Mouse (Mus musculus) heart, embryonic 10.5 days (tissue): Measurements from ENCODE around the gene Khdc3. TPM values are rescaled to one million over a fixed set of nuclear protein-coding genes. Genes with fewer than 3 reads are reported as not detected.

Experiments used
- DNase-seq: peaks from one replicate; pipeline ENCODE4 v3.0.0-alpha.2; 2017; ENCODE audit warnings: low spot score
- H3K27ac ChIP-seq: fragments of 300-500 bp; sonication (generic); 2 replicates; pipeline ENCODE4 v1.5.1; 2016; ENCODE audit warnings: mild to moderate bottlenecking
- H3K27me3 ChIP-seq: fragments of 300-500 bp; sonication (generic); 2 replicates; pipeline ENCODE4 v1.6.1; 2016; ENCODE audit warnings: mild to moderate bottlenecking; ENCODE audit not compliant: poor library complexity, insufficient read depth, severe bottlenecking
- H3K36me3 ChIP-seq: fragments of 300-500 bp; sonication (generic); 2 replicates; pipeline ENCODE4 v1.6.1; 2016; ENCODE audit warnings: mild to moderate bottlenecking, moderate library complexity
- H3K4me1 ChIP-seq: fragments of 300-500 bp; sonication (generic); 2 replicates; pipeline ENCODE4 v1.6.1; 2016; ENCODE audit warnings: mild to moderate bottlenecking
- H3K4me3 ChIP-seq: fragments of 300-500 bp; sonication (generic); 2 replicates; pipeline ENCODE4 v1.5.1; 2016; ENCODE audit warnings: mild to moderate bottlenecking, moderate library complexity
- H3K9me3 ChIP-seq: fragments of 300-500 bp; sonication (generic); 2 replicates; pipeline ENCODE4 v1.6.1; 2016; ENCODE audit warnings: mild to moderate bottlenecking, moderate library complexity
- WGBS: fragments of 180-500 bp; shearing (Covaris S2); methylation state at CpG from one replicate; pipeline ENCODE4 v1.1.7; 2016; 5-methylcytosine and 5-hydroxymethylcytosine counted together
- polyA plus RNA-seq: library from polyadenylated mRNA; unstranded; fragments of >200 nt; fragmentation: Nextera tagmentation; extraction: Ambion mirVana; gene quantifications from 2 replicates; pipeline ENCODE4 v1.2.1, GENCODE M21; 2016

Gene Khdc3
- polyA plus RNA-seq, 1 experiment from 2014 or later, result not detected

- 70% methylated on average over 6 of the region's 6 CpGs for whole genome bisulfite sequencing
- DNase-seq, result no peak
- no peaks in the 10 kb centered on the region for H3K9me3 ChIP-seq
Observed at GRCm38 (mm10) chr9:73083956-73084355, 17.7 kb upstream of the Khdc3 start.

GRCm38 (mm10) chr9:73085845-73086244 lies 15.8 kb upstream of the Khdc3 start:
- Histone ChIP-seq H3K4me3 (no peak overlapping the region), H3K27me3 (peaks cover 16% of the 10 kb centered on the region; the same call in 1 of the 2 replicates), H3K36me3 (no peaks in the 10 kb centered on the region), H3K9me3 (no peaks in the 10 kb centered on the region), H3K27ac (no peak overlapping the region), H3K4me1 (peaks cover 8% of the 10 kb centered on the region; the same call in 1 of the 2 replicates)
- 47% methylated on average over 6 of the region's 6 CpGs for WGBS
- DNase-seq, result no peak

More at GRCm38 (mm10) chr9:73083956-73084355, 17.7 kb upstream of the Khdc3 start:
- Histone ChIP-seq H3K27me3 (peaks cover 11% of the 10 kb centered on the region; the same call in 1 of the 2 replicates), H3K4me3 (no peak overlapping the region), H3K4me1 (peaks cover 8% of the 10 kb centered on the region; the same call in 1 of the 2 replicates), H3K36me3 (no peaks in the 10 kb centered on the region), H3K27ac (no peak overlapping the region)

- peaks cover 16% of the 10 kb centered on the region; the same call in 1 of the 2 replicates for H3K27me3 ChIP-seq
- no peak overlapping the region for H3K27ac ChIP-seq
- no peaks in the 10 kb centered on the region for H3K36me3 ChIP-seq
- H3K4me1 ChIP-seq, result peaks cover 8% of the 10 kb centered on the region; the same call in 1 of the 2 replicates
- 64% methylated on average over 8 of the region's 8 CpGs for WGBS
- no peak overlapping the region for H3K4me3 ChIP-seq
- no peaks in the 10 kb centered on the region for H3K9me3 ChIP-seq
- no peak for DNase-seq
Observed at GRCm38 (mm10) chr9:73087121-73087520, 14.5 kb upstream of the Khdc3 start.

GRCm38 (mm10) chr9:73087581-73087980 lies 14.1 kb upstream of the Khdc3 start:
- 69% methylated on average over 5 of the region's 5 CpGs for WGBS
- no peak for DNase-seq
- H3K36me3 ChIP-seq, result no peaks in the 10 kb centered on the region
- H3K4me3 ChIP-seq, result no peak overlapping the region
- H3K27me3 ChIP-seq, result peaks cover 16% of the 10 kb centered on the region; the same call in 1 of the 2 replicates
- H3K9me3 ChIP-seq, result no peaks in the 10 kb centered on the region
- H3K27ac ChIP-seq, result no peak overlapping the region
- H3K4me1 ChIP-seq, result peaks cover 8% of the 10 kb centered on the region; the same call in 1 of the 2 replicates

GRCm38 (mm10) chr9:73089222-73089920 lies 12.3 kb upstream of the Khdc3 start:
- no peak for DNase-seq

GRCm38 (mm10) chr9:73090121-73090520 lies 11.5 kb upstream of the Khdc3 start:
- no peak overlapping the region for H3K27ac ChIP-seq
- H3K27me3 ChIP-seq, result peaks cover 18% of the 10 kb centered on the region; the same call in 1 of the 2 replicates
- no peak overlapping the region for H3K4me3 ChIP-seq
- DNase-seq, result no peak
- H3K4me1 ChIP-seq, result peaks cover 8% of the 10 kb centered on the region; the same call in 1 of the 2 replicates
- no peaks in the 10 kb centered on the region for H3K36me3 ChIP-seq
- no peaks in the 10 kb centered on the region for H3K9me3 ChIP-seq
- whole genome bisulfite sequencing, result 77% methylated on average over 10 of the region's 10 CpGs

More at GRCm38 (mm10) chr9:73089222-73089920, 12.3 kb upstream of the Khdc3 start:
- Histone ChIP-seq H3K4me3 (no peak overlapping the region), H3K9me3 (no peaks in the 10 kb centered on the region), H3K27ac (no peak overlapping the region), H3K4me1 (peaks cover 8% of the 10 kb centered on the region; the same call in 1 of the 2 replicates), H3K27me3 (peaks cover 16% of the 10 kb centered on the region; the same call in 1 of the 2 replicates), H3K36me3 (no peaks in the 10 kb centered on the region)
- 66% methylated on average over 16 of the region's 16 CpGs for WGBS

- H3K4me3 ChIP-seq, result no peak overlapping the region
- peaks cover 29% of the 10 kb centered on the region; the same call in 1 of the 2 replicates for H3K27me3 ChIP-seq
- H3K4me1 ChIP-seq, result no peaks in the 10 kb centered on the region
- H3K27ac ChIP-seq, result no peak overlapping the region
- H3K9me3 ChIP-seq, result no peaks in the 10 kb centered on the region
- H3K36me3 ChIP-seq, result no peaks in the 10 kb centered on the region
- DNase-seq, result no peak
- 0% methylated on average over 1 of the region's 1 CpGs for WGBS
Observed at GRCm38 (mm10) chr9:73091747-73092146, 9.9 kb upstream of the Khdc3 start.

GRCm38 (mm10) chr9:73094580-73094979 lies 7.1 kb upstream of the Khdc3 start:
- Histone ChIP-seq H3K4me3 (no peak overlapping the region), H3K4me1 (no peaks in the 10 kb centered on the region), H3K9me3 (no peaks in the 10 kb centered on the region), H3K27ac (no peak overlapping the region), H3K36me3 (no peaks in the 10 kb centered on the region), H3K27me3 (peaks cover 12% of the 10 kb centered on the region; the same call in 1 of the 2 replicates)
- 52% methylated on average over 17 of the region's 17 CpGs for WGBS
- no peak for DNase-seq

GRCm38 (mm10) chr9:73097898-73098297 lies 3.7 kb upstream of the Khdc3 start:
- WGBS, result 78% methylated on average over 2 of the region's 2 CpGs
- Histone ChIP-seq H3K27ac (no peak overlapping the region), H3K4me3 (no peak overlapping the region), H3K9me3 (no peaks in the 10 kb centered on the region), H3K36me3 (no peaks in the 10 kb centered on the region), H3K27me3 (peaks cover 32% of the 10 kb centered on the region), H3K4me1 (no peaks in the 10 kb centered on the region)
- no peak for DNase-seq

- DNase-seq, result no peak
- Histone ChIP-seq H3K4me1 (peaks cover 9% of the 10 kb centered on the region), H3K9me3 (no peaks in the 10 kb centered on the region), H3K36me3 (no peaks in the 10 kb centered on the region), H3K27ac (peak within 1 kb of the TSS; percentile 71), H3K4me3 (peak within 1 kb of the TSS; percentile 63), H3K27me3 (peaks cover 59% of the 10 kb centered on the region)
- 80% methylated on average over 4 of the region's 4 CpGs for WGBS
Observed at GRCm38 (mm10) chr9:73102181-73102580, 545 bp downstream of the Khdc3 start, which contains the start of gene Gm20509. Gene Gm20509, plus strand, starts transcription at chr9:73102470.

- peak; percentile 80 for DNase-seq
- H3K9me3 ChIP-seq, result no peaks in the 10 kb centered on the region
- peaks cover 59% of the 10 kb centered on the region for H3K27me3 ChIP-seq
- peak overlapping the region; percentile 71 for H3K27ac ChIP-seq
- H3K36me3 ChIP-seq, result no peaks in the 10 kb centered on the region
- peaks cover 9% of the 10 kb centered on the region for H3K4me1 ChIP-seq
- H3K4me3 ChIP-seq, result peak overlapping the region; percentile 63
- 5% methylated on average over 60 of the region's 60 CpGs for WGBS
Observed at GRCm38 (mm10) chr9:73103159-73103879, 1.7 kb downstream of the Khdc3 start.

GRCm38 (mm10) chr9:73103880-73104198 lies 2.2 kb downstream of the Khdc3 start:
- WGBS, result 38% methylated on average over 5 of the region's 5 CpGs
- Histone ChIP-seq H3K9me3 (no peaks in the 10 kb centered on the region), H3K27me3 (peaks cover 59% of the 10 kb centered on the region), H3K36me3 (no peaks in the 10 kb centered on the region), H3K27ac (peak overlapping the region; percentile 71), H3K4me1 (peaks cover 9% of the 10 kb centered on the region), H3K4me3 (peak overlapping the region; percentile 63)
- no peak for DNase-seq

GRCm38 (mm10) chr9:73105141-73105540 lies 3.5 kb downstream of the Khdc3 start:
- no peaks in the 10 kb centered on the region for H3K36me3 ChIP-seq
- H3K27ac ChIP-seq, result no peak overlapping the region
- no peak overlapping the region for H3K4me3 ChIP-seq
- DNase-seq, result no peak
- peaks cover 59% of the 10 kb centered on the region for H3K27me3 ChIP-seq
- WGBS, result 52% methylated on average over 1 of the region's 1 CpGs
- H3K4me1 ChIP-seq, result peaks cover 9% of the 10 kb centered on the region
- no peaks in the 10 kb centered on the region for H3K9me3 ChIP-seq
